Mouse (Mus musculus) ES-E14 (cell line): ENCODE measurements at regions not wholly inside any gene's neighbourhood (a gene's known extent, or its start where the extent isn't known, plus 50 kb on each side); places are given as distances from the start of the nearest gene placed in this dataset.

Experiments
- CHD2 ChIP-seq: IDR thresholded peaks from 2 replicates; pipeline ENCODE4 v1.6.1; 2014; ENCODE audit warnings: mild to moderate bottlenecking, low read depth, low read length, inconsistent platforms
- HCFC1 ChIP-seq: IDR thresholded peaks from 2 replicates; pipeline ENCODE4 v1.6.1; 2012; ENCODE audit warnings: low read length, inconsistent platforms, borderline replicate concordance; ENCODE audit not compliant: insufficient read depth
- MAFK ChIP-seq: IDR thresholded peaks from 2 replicates; pipeline ENCODE4 v1.6.1; 2014; ENCODE audit warnings: mild to moderate bottlenecking, low read depth, low read length, inconsistent platforms; ENCODE audit not compliant: insufficient read depth
- ZC3H11A ChIP-seq: IDR thresholded peaks from 2 replicates; pipeline ENCODE4 v1.6.1; 2012; ENCODE audit warnings: low read depth, mild to moderate bottlenecking, inconsistent platforms, low read length, borderline replicate concordance
- ZNF384 ChIP-seq: IDR thresholded peaks from 2 replicates; pipeline ENCODE4 v1.6.1; 2012; ENCODE audit warnings: low read depth, low read length, inconsistent platforms

- TF ChIP-seq HCFC1 = no peak
- no peak for TF ChIP-seq ZNF384
- TF ChIP-seq MAFK = no peak
- TF ChIP-seq ZC3H11A = no peak
- TF ChIP-seq CHD2 = no peak
These were observed 61.9 kb upstream of the Atxn7l3b start for GRCm38 (mm10) chr10:112990720-112991119.
